Mouse (Mus musculus) T-helper 2 cell (primary cell): ENCODE measurements around the gene Pou6f1.
"Not testable (repeated sequence)": the region's sequence is repeated elsewhere in the genome, so short reads cannot be mapped to it uniquely, and the experiment has no call there.

Experiments
- in situ Hi-C: fragments of 300-600 bp; cut with MboI, MseI; formaldehyde crosslinking; loops from one replicate; pipeline ENCODE4 v1.15.1; 2025; ENCODE audit warnings: high pct_unique_total_duplicates

The Pou6f1 gene

DNA sequence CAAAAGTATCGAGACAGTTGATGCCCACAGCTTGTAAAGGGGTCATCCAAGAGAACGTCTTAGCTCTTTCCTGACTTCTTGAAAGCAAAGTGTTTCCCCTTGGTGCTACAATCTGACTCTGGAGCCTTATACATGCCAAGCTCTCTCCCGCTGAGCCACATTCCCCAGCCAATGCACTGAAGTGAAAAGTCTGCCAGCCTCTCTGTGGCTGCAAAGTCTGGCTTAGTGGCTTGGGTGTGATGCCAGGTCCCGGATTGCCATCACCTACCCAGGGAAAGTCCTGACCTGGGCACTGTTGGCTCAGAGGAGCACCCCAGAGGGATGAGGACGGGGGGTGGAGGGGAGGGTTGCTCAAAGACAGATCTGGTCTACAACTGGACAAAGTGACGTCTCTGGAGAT lies 23.0 kb downstream of the Pou6f1 start:
- in situ Hi-C loops = no loop called here

DNA sequence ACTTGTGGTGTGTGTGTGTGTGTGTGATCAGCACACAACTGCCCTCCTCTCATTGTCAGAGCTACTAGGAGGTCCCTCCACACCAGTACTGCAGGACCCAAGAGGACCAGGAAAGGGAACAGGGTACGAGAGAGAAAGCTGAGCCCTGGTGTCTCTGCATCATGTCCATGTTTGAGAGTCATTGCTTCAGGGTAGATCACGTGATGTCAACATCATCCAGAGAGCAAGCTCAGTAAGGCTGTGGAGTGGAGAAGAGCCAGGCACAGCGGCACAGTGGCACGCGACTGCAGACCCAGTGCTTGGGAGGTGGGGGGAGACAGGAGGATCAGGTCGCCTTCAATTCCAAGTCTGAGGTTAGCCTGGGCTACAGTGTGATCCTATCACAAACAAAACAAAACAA lies 23.4 kb downstream of the Pou6f1 start:
- in situ Hi-C loops = no loop called here

DNA sequence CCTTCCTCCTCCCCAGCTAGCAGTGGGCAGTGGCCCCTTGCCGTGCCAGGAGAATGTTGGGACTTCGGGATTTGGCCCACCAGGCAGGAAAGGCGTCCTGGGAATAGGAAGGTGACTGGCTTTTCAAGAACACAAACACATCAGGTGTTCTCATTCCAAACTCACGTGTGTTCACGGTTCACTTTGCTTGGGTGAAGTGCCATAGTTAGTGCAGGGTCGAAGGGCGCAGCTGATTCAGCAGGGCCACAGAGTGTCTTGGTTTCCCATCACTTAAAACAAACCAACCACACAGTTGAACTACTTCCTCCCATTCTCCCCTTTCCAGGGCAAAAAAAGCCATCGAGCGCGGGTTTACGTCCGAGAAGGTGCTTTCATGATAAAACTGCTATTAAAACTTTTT lies 24.4 kb downstream of the Pou6f1 start:
- in situ Hi-C loops = no loop called here

DNA sequence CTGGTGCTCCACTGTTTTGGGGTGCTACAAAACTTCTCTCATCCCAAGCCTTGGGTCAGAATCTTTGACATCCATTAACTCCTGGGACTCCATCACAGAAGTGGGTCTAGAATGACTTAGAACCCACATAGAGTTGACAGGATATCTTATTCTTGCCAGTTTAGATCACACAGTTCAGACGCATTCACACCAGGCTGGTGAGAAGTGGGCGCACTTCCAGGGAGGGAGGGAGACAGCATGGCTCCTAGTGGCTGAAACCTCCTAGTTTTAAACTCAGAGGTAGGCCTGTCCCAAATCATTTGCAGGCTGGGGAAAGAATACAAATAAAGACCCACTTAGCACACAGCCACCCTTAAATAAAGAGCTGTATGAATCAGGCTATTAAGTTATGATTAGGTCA lies 25.4 kb downstream of the Pou6f1 start:
- in situ Hi-C loops = no loop called here

DNA sequence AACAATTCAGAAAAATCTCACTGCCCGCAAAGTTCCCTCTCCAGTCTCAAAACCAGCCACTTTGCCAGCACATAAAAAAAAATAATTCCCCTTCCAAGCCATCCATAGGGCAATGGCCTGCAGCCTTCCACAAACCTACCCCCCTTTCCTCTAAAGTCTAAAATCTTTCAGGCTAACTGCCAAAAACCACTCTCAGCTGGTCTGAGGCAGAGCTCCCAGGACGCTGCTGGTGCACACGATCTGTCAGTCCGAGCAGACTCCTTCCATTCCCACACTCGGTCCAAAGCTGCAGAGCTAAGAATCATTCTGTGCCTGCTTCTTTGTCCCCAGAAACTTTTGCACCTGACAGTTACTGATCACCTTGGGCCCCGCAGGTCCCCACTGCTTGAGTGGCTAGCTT lies 25.8 kb downstream of the Pou6f1 start:
- in situ Hi-C loops = no loop called here

DNA sequence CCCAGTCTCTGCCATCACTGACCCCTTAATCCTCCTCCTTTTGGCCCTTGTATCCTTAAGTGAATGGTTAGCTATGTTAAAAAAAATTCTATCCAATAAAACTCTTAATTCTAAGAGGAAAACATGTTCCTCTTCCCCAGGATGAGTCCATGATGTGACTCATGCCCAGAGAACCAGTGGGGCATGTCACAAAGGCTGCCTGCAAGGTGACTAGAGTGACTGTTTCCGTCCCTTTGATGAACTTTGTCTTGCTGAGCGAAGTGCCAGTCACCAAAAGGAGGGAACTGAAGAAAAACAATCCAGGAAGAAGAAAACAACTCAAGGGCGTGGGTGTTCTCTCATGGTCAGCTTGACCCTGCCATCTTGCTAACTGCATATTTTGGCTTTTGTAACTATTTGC lies 30.5 kb downstream of the Pou6f1 start:
- in situ Hi-C loops = no loop called here

DNA sequence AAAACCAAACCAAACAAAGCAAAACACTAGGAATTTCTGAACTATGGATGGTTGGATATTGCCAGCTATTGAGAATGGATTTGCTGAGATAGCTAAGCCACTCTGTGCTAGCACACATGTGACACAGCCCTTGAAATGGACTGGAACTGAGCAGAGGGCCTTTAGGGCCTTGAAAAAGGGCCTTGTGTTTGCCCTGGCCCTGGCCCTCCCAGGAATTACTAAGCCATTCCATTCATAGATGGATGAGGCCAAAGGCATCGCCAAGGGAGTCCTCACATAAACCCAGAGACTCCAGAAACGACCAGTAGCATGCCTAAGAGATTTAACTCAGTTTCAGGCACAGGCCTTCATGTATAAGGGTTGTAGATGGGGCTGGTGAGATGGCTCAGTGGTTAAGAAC lies 33.3 kb downstream of the Pou6f1 start:
- in situ Hi-C loops = no loop called here

- in situ Hi-C loops = no loop called here
These were observed 41.9 kb downstream of the Pou6f1 start for GRCm38 (mm10) chr15:100557705-100558433.

- in situ Hi-C loops = no loop called here
These were observed 43.4 kb downstream of the Pou6f1 start for GRCm38 (mm10) chr15:100556378-100556777.

DNA sequence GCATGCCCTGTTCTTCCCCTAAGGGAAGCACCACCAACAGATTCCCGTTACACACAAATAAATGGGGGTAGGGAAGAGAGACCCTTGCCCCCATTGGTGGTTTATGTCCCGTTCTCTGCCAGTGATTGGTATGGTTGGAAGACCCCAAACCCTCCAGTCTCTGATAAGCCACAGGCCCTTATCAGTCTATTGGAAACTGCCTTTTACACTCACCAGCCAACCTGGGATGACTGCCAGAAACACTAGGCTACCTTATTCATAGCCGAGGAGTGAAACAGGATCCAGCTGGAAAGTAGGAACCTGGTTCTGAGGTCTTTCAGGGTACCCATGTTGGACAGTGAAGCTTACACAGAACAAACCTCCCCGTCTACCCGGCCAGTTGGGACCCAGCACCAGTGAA lies 43.8 kb downstream of the Pou6f1 start:
- in situ Hi-C loops = no loop called here

GRCm38 (mm10) chr15:100551326-100552307 lies 48.2 kb downstream of the Pou6f1 start, which contains the start of gene Tfcp2:
Tfcp2 (minus strand) TSS chr15:100552008.
- in situ Hi-C loops = no loop called here

- in situ Hi-C loops = no loop called here
These were observed 49.5 kb downstream of the Pou6f1 start for GRCm38 (mm10) chr15:100550280-100550679.

- in situ Hi-C loops = not testable (repeated sequence)
These were observed 56.1 kb downstream of the Pou6f1 start for GRCm38 (mm10) chr15:100543651-100544030.

DNA sequence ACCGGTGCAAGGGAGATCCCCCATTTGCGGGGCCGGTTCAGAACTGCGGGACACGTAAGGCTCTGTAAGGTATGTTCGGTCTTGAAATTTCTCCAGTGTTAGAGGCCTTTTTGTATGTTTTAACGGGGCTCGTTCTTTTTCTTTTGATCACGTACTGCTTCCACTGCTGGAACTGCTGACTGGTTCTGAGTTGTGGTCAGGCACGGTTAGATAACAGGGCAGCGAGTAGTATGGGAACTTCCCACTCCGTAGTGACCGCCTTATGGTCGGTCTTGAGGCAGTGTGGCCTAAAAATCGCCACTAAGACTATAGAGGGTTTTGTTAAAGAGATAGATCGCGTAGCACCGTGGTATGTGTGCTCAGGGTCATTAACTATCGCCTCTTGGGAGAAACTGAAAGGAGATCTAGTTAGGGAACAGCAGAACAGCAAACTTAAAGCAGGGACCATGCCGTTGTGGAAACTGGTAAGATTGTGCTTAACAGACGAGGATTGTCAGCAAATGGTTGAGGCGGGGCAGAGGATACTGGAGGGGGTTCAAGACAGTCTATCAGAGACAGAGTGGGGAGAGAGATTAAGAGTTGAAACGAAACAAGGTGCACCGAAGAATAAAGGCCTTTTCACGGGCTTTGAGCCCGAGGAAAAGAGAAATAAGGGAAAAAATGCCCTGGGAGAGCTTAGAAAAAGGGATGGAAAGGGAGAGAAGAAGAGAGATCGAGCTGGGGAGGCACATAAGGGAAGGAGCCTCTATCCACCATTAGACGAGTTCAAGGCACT lies 56.7 kb downstream of the Pou6f1 start:
- in situ Hi-C loops = not testable (repeated sequence)

DNA sequence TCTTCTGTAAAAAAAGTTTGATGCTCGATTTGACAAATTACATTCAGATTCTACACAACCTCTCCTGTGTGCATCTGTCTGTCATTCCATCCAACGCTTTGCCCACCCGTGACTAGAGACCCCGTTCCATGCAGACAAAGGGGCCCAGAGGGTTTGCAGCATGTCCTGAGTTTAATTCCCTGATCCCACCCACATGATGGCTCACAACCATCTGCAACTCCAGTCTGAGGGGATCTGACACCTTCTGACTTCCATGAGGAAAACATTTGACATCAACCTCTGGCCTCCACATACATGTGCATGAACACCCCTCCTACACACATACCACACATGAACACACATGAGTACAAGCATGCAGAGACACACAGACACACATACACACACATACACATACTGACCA lies 58.4 kb downstream of the Pou6f1 start:
- in situ Hi-C loops = no loop called here

DNA sequence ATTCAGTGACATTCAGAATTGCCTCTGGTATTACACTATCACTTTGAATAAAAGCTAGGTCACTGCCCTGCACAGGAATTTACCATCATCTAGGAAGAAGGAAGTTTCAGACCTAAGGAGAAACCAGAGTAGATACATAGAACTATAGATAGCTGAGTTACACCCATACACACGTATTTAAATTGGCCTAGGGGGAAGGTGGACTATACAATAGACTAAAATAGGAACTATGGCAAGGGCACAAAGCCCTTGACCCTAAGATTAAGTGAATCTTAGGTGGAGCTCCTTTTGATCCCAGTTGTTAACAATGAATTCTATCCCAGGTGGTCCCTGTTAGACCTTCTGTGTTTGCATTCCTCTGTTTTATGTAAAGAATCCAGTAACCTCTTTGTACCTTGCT lies 58.8 kb downstream of the Pou6f1 start:
- in situ Hi-C loops = not testable (repeated sequence)

DNA sequence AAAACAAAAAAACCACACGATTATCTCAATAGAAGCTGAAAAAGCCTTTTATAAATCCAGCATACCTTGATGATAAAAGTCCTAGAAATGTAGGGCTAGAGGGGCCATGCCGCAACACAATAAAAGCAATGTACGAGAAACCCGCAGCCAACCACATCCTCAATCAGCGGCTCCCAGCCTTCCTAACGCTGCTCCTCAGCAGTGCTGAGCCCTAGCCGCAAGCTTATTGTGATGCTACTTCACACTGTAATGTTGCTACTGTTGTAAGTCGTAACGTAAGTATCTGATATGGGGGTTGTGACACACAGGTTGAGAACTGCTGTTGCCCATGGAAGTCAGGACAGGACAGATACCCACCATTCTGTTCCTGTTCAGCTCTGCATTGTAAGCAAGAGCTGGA lies 60.4 kb downstream of the Pou6f1 start:
- in situ Hi-C loops = no loop called here

DNA sequence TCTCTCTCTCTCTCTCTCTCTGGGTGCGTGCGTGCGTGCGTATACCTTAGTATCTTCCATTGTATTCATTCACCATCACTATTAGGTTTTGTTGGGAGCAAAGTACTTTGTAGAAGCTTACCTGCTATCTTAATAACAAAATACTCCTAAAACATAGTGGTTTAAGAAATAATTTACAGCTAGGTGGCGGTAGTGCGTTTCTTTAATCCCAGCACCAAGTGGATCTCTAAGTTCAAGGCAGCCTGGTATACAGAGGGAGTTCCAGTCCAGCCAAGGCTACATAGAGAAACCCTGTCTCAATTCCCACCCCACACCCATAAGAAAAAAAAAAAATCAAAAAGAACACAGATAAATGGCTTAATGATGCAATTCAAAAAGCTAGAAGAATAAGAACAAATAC lies 61.9 kb downstream of the Pou6f1 start:
- in situ Hi-C loops = no loop called here

GRCm38 (mm10) chr15:100527900-100528299 lies 71.9 kb downstream of the Pou6f1 start:
- in situ Hi-C loops = no loop called here

DNA sequence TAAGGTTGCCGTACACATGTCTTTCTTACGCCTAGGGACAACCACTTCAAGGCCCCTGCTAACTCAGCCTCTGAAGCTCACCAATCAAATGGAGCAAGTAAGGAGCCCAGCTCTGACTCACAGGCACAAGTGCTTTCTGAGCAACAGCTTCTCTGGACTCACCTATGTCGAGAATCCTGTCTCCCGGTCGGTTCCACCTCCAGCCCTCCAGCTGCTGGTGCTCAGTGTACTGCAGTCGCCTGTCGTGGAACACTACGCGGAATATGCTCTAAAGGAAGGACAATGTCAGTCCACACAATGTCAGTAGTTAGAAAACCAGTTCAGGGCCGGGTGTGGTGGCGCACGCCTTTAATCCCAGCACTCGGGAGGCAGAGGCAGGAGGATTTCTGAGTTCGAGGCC lies 74.4 kb downstream of the Pou6f1 start:
- in situ Hi-C loops = no loop called here
